Mouse (Mus musculus) hindbrain, postnatal 0 days (tissue): ENCODE data around the gene Rgs6. TPM values are rescaled to one million over a fixed set of nuclear protein-coding genes. Genes with fewer than 3 reads are reported as not detected.

Source experiments
- ATAC-seq: fragments of 200-750 bp; cut with Nextera tagmentation; 2 replicates; pipeline ENCODE4 v1.8.0; 2017; ENCODE audit warnings: mild to moderate bottlenecking, moderate TSS enrichment, moderate library complexity
- DNase-seq: peaks from one replicate; pipeline ENCODE4 v3.0.0-alpha.2; 2015; ENCODE audit warnings: low spot score
- H3K27ac ChIP-seq: fragments of 300-500 bp; sonication (generic); 2 replicates; pipeline ENCODE4 v1.5.1; 2014; ENCODE audit warnings: mild to moderate bottlenecking
- H3K27me3 ChIP-seq: fragments of 300-500 bp; sonication (generic); 2 replicates; pipeline ENCODE4 v1.6.1; 2014; ENCODE audit warnings: low read length, mixed read lengths; ENCODE audit not compliant: insufficient read depth
- H3K36me3 ChIP-seq: fragments of 300-500 bp; sonication (generic); 2 replicates; pipeline ENCODE4 v1.6.1; 2014; ENCODE audit warnings: low read length, mixed read lengths; ENCODE audit not compliant: insufficient read depth
- H3K4me1 ChIP-seq: fragments of 300-500 bp; sonication (generic); 2 replicates; pipeline ENCODE4 v1.6.1; 2014; ENCODE audit warnings: antibody characterized with exemption, low read length, mixed read lengths; ENCODE audit not compliant: insufficient read depth
- H3K4me2 ChIP-seq: fragments of 300-500 bp; sonication (generic); 2 replicates; pipeline ENCODE4 v1.6.1; 2014; ENCODE audit warnings: low read depth, mild to moderate bottlenecking, low read length, moderate library complexity, mixed read lengths
- H3K4me3 ChIP-seq: fragments of 300-500 bp; sonication (generic); 2 replicates; pipeline ENCODE4 v1.5.1; 2014; ENCODE audit warnings: low read length
- H3K9ac ChIP-seq: fragments of 300-500 bp; sonication (generic); replicated peaks from 2 replicates; pipeline ENCODE4 v1.6.1; 2014; ENCODE audit warnings: mild to moderate bottlenecking, low read length, moderate library complexity, mixed read lengths
- H3K9me3 ChIP-seq: fragments of 300-500 bp; sonication (generic); 2 replicates; pipeline ENCODE4 v1.6.1; 2016; ENCODE audit warnings: low read length, mixed read lengths
- CTCF ChIP-seq: IDR thresholded peaks from 2 replicates; pipeline ENCODE4 v1.5.1; 2016; ENCODE audit warnings: antibody characterized with exemption, control low read depth, low read depth
- WGBS: fragments of 180-500 bp; shearing (Covaris S2); extraction: QIAGEN DNeasy Blood & Tissue Kit; methylation state at CpG from one replicate; pipeline ENCODE4 v1.1.7; 2014; 5-methylcytosine and 5-hydroxymethylcytosine counted together
- polyA plus RNA-seq: library from polyadenylated mRNA; unstranded; fragments of >200 nt; fragmentation: Nextera tagmentation; extraction: Ambion mirVana; gene quantifications from 2 replicates; pipeline ENCODE4 v1.2.1, GENCODE M21; 2015
- total RNA-seq: library from RNA; depleted of rRNA; stranded (reverse); fragments of >200 nt; gene quantifications from 2 replicates; pipeline ENCODE4 v1.2.3, GENCODE M21; 2014

Rgs6 gene
- total and polyA plus RNA-seq, 2 experiments from 2014 or later = 14.3 to 16.4 TPM

DNA sequence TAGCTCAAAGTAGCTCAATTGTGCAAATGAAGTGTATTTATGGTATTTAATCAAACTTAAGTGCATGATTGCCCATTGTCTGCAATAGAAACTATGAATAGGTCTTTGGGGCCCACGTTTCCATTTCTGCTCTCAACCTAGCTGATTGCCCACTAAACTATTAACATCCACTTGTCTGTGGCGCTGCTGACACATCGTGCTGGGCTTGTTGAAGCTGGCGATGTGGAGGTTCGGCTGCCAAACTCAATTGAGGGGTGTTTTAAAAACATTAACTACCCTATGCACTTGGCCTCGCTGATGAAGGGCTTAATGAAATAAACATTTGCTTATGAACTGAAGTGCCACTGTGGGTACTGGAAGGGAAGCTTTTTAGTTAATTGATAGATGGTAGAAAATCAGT lies 211.8 kb downstream of the Rgs6 start:
- Histone ChIP-seq H3K9me3 (no peaks in the 10 kb centered on the region), H3K9ac (no peak overlapping the region), H3K4me1 (no peaks in the 10 kb centered on the region), H3K36me3 (no peaks in the 10 kb centered on the region), H3K4me2 (no peak overlapping the region), H3K27ac (no peak overlapping the region), H3K4me3 (no peak overlapping the region), H3K27me3 (no peaks in the 10 kb centered on the region)
- no peak for ATAC-seq
- TF ChIP-seq CTCF = no peak
- 74% methylated on average over 6 of the region's 6 CpGs for WGBS
- no peak for DNase-seq

DNA sequence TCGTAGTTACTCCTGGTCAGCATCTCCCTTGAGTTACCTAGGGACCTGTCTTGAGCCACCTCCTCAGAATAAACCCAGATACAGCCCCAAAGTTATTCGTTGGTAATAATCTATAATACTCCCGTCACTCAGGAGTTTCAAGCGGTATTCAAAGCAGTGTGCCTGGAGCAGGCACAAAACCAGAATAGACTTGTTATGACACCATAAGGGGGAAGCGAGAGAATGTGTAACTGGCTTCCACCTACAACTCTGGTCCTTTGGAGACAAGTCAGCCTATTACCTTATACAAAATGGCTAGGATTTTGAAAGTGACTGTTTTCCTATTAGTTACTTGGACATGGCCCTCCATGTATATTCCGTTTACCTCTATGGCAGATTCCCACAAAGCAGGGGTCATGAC lies 213.6 kb downstream of the Rgs6 start:
- no peaks in the 10 kb centered on the region for H3K9me3 ChIP-seq
- no peak for TF ChIP-seq CTCF
- no peak overlapping the region for H3K4me2 ChIP-seq
- H3K4me3 ChIP-seq = no peak overlapping the region
- no peaks in the 10 kb centered on the region for H3K27me3 ChIP-seq
- H3K4me1 ChIP-seq = no peaks in the 10 kb centered on the region
- WGBS = 90% methylated on average over 6 of the region's 6 CpGs
- DNase-seq (no peak), ATAC-seq (no peak)
- H3K36me3 ChIP-seq = no peaks in the 10 kb centered on the region
- no peak overlapping the region for H3K9ac ChIP-seq
- H3K27ac ChIP-seq = no peak overlapping the region

DNA sequence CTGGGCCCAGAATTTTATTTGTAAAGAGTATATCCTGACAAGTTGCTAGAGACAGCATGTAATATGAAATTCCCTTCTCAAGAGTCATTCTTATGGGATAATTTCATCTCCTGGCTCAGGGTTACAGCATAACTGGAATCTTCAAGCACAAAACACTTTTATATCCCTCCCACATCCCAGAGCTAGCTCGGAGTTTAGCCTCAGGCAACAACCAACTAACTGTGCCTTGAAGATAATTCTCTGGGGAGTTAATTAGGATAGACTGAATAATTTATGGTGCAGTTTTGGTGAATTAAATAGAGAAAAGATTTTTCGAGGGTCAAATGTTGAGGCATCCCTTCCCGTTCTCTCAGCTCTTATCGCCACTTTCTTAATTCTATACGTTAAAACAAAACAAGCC lies 214.6 kb downstream of the Rgs6 start:
- ATAC-seq (no peak), DNase-seq (no peak)
- H3K9me3 ChIP-seq = no peaks in the 10 kb centered on the region
- no peak overlapping the region for H3K4me2 ChIP-seq
- no peak for TF ChIP-seq CTCF
- H3K36me3 ChIP-seq = no peaks in the 10 kb centered on the region
- no peak overlapping the region for H3K4me3 ChIP-seq
- no peak overlapping the region for H3K9ac ChIP-seq
- 77% methylated on average over 5 of the region's 5 CpGs for WGBS
- H3K27me3 ChIP-seq = no peaks in the 10 kb centered on the region
- no peaks in the 10 kb centered on the region for H3K4me1 ChIP-seq
- H3K27ac ChIP-seq = no peak overlapping the region

GRCm38 (mm10) chr12:82805167-82805566 lies 217.1 kb downstream of the Rgs6 start:
- no peak overlapping the region for H3K4me3 ChIP-seq
- no peak overlapping the region for H3K9ac ChIP-seq
- no peak overlapping the region for H3K27ac ChIP-seq
- no peak for TF ChIP-seq CTCF
- no peaks in the 10 kb centered on the region for H3K4me1 ChIP-seq
- WGBS = 90% methylated on average over 4 of the region's 4 CpGs
- H3K9me3 ChIP-seq = no peaks in the 10 kb centered on the region
- ATAC-seq (no peak), DNase-seq (no peak)
- H3K27me3 ChIP-seq = no peaks in the 10 kb centered on the region
- H3K36me3 ChIP-seq = no peaks in the 10 kb centered on the region
- no peak overlapping the region for H3K4me2 ChIP-seq

GRCm38 (mm10) chr12:82810631-82811030 lies 222.5 kb downstream of the Rgs6 start:
- Histone ChIP-seq H3K4me1 (no peaks in the 10 kb centered on the region), H3K36me3 (no peaks in the 10 kb centered on the region), H3K9me3 (no peaks in the 10 kb centered on the region), H3K27ac (no peak overlapping the region), H3K9ac (no peak overlapping the region), H3K4me2 (no peak overlapping the region), H3K27me3 (no peaks in the 10 kb centered on the region), H3K4me3 (no peak overlapping the region)
- 92% methylated on average over 3 of the region's 3 CpGs for WGBS
- DNase-seq = no peak
- no peak for TF ChIP-seq CTCF
- ATAC-seq = no peak

DNA sequence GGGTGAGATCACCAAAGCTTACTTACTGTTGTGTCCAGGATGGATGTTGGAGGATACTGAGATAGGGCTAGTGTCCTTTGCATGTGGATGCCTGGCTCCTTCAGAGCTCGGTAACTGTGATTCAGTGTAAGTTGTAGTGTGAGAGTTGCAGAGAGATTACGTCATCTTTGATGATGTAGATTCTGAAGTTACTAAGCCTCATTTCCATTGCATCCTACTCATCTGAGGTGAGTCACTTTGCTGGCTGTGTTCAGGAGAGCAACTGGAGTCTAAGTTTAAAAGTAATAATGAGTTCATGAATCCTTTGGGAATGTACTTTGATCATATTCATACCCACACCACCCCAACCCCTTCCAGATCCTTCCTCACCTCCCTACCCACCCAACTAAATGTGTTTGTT lies 227.9 kb downstream of the Rgs6 start:
- DNase-seq (no peak), ATAC-seq (no peak)
- Histone ChIP-seq H3K4me2 (no peak overlapping the region), H3K27ac (no peak overlapping the region), H3K27me3 (no peaks in the 10 kb centered on the region), H3K4me3 (no peak overlapping the region), H3K36me3 (no peaks in the 10 kb centered on the region), H3K9me3 (no peaks in the 10 kb centered on the region), H3K9ac (no peak overlapping the region), H3K4me1 (peaks cover 5% of the 10 kb centered on the region)
- no peak for TF ChIP-seq CTCF
- 95% methylated on average over 2 of the region's 2 CpGs for WGBS

GRCm38 (mm10) chr12:82819328-82819727 lies 231.2 kb downstream of the Rgs6 start:
- no peaks in the 10 kb centered on the region for H3K36me3 ChIP-seq
- H3K4me3 ChIP-seq = no peak overlapping the region
- 40% methylated on average over 6 of the region's 6 CpGs for WGBS
- H3K27ac ChIP-seq = no peak overlapping the region
- no peak overlapping the region for H3K4me2 ChIP-seq
- ATAC-seq = 0 out of 2 replicates have a peak, but pooled peaks have one; percentile 61
- peaks cover 5% of the 10 kb centered on the region for H3K4me1 ChIP-seq
- no peaks in the 10 kb centered on the region for H3K9me3 ChIP-seq
- peak; percentile 40 for DNase-seq
- H3K27me3 ChIP-seq = no peaks in the 10 kb centered on the region
- TF ChIP-seq CTCF = no peak
- no peak overlapping the region for H3K9ac ChIP-seq
